Mouse (Mus musculus): ENCODE data around the gene Tm4sf5.
"Not testable (repeated sequence)": the region's sequence is repeated elsewhere in the genome, so short reads cannot be mapped to it uniquely, and the experiment has no call there.

GRCm38 (mm10) chr11:70473291-70473690, 31.8 kb upstream of the Tm4sf5 start:
- not testable (repeated sequence) for TF ChIP-seq CTCF (IDR thresholded peaks at IDR 0.05; ENCODE audit: borderline replicate concordance, insufficient read depth, low read length); POLR2A (IDR thresholded peaks at IDR 0.05; ENCODE audit: low read depth, low read length)

Data from embryonic fibroblast, embryonic 13.5 days (primary cell).